Mouse (Mus musculus) liver, embryonic 14.5 days (tissue): ENCODE data around the gene Timm29.

Experiments used
- CTCF ChIP-seq: IDR thresholded peaks from 2 replicates; pipeline ENCODE4 v1.5.1; 2016; ENCODE audit warnings: antibody characterized with exemption, low read depth, control low read depth
- EP300 ChIP-seq: IDR thresholded peaks from 2 replicates; pipeline ENCODE4 v1.6.1; 2016; ENCODE audit warnings: antibody characterized with exemption, low read depth

GRCm38 (mm10) chr9:21564420-21564819, 28.1 kb upstream of the Timm29 start:
- TF ChIP-seq EP300 (no peak), CTCF (no peak)
